Mouse (Mus musculus): ENCODE measurements around the gene Olfr411.

DNA sequence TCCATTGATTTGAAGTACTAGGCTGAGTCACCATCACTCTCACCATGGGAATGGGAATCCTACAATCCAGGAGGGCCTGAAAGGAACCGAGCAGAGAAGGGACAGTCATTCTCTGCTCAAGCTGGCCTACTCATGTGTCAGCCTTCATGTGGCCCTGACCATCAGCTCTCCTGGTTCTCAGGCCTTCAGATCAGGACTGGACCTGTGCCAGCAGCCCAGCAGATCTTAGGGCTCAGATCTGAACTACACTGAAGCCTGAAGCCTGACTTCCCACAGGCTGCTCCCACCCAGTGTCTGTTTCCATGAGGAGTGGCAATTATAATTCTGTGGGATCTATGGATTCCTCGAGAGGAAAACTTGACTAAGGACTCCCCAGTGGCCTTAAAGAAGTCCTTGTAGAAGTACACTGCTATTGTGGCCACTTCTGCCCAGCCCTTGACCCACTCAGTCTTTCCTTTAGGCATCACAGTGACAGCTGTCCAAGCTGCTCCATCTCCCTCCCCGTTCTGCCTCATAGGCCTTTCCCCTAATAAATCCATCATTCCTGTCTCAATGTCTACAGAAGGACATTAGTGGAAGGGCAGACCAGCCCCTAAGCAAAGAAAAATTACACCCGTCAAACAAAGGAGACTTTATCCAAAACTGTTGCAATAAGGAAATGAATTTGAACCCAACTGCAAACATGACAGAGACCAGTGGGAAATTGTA, 26.9 kb upstream of the Olfr411 start:
- TF ChIP-seq TAL1 (IDR thresholded peaks at IDR 0.05; ENCODE audit: low read length) (no peak), GATA1 (IDR thresholded peaks at IDR 0.05; ENCODE audit: low read length) (no peak)

All from erythroblast, embryonic 14.5 days (primary cell).